Mouse (Mus musculus): ENCODE data around the gene Irs2.
A peak's percentile ranks its signal among the peaks of the same experiment; 100 is the strongest.

Gene Irs2

GRCm38 (mm10) chr8:11008379-11008775, at the start of gene Irs2:
Irs2 (minus strand) TSS chr8:11008458.
- no peak for DNase-seq (ENCODE audit: low read depth, low spot score)

- no peak for DNase-seq (ENCODE audit: low read depth, low spot score)
Observed at GRCm38 (mm10) chr8:11056665-11057064, 48.4 kb upstream of the Irs2 start.

- DNase-seq (ENCODE audit: low read depth, low spot score) = no peak
Observed at GRCm38 (mm10) chr8:11056175-11056563, 47.9 kb upstream of the Irs2 start.

DNA sequence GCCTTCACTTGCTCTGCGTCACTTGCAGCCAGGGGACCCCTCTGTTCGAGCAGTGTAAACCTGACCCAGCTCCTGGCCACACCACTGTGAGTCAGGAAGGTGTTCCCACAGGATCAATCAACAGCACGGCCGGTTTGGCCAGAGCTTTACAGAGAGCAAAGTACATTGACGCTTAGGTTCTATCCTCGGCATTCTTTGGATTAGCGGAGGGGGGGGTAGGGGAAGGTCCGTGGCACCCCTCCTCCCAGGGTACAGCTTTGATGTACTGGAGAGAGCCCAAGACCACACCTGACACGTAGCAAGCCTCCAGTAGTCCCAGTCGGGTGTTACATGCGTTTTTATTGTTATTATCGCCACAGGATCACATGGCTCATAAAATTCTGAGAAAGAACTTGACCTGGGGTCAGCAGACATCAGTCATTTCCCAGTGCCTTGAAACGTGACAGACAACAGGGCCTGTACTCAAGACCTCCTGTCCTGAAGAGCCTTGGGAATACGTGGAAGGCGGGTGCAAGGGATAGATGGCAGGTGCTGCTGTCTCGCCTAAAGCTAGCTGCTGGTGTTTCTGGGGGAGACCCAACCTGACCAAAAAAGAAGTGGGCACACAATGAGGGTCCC, 47.4 kb upstream of the Irs2 start:
- no peak for DNase-seq (ENCODE audit: low read depth, low spot score)

- no peak for DNase-seq (ENCODE audit: low read depth, low spot score)
Observed at GRCm38 (mm10) chr8:11049835-11050234, 41.6 kb upstream of the Irs2 start.

GRCm38 (mm10) chr8:11047812-11048211, 39.6 kb upstream of the Irs2 start:
- DNase-seq (ENCODE audit: low read depth, low spot score) = no peak

GRCm38 (mm10) chr8:11044660-11045059, 36.4 kb upstream of the Irs2 start:
- no peak for DNase-seq (ENCODE audit: low read depth, low spot score)

- no peak for DNase-seq (ENCODE audit: low read depth, low spot score)
Observed at GRCm38 (mm10) chr8:11043591-11043990, 35.3 kb upstream of the Irs2 start.

- DNase-seq (ENCODE audit: low read depth, low spot score) = no peak
Observed at GRCm38 (mm10) chr8:11042872-11043587, 34.8 kb upstream of the Irs2 start.

GRCm38 (mm10) chr8:11040088-11040487, 31.8 kb upstream of the Irs2 start:
- no peak for DNase-seq (ENCODE audit: low read depth, low spot score)

DNA sequence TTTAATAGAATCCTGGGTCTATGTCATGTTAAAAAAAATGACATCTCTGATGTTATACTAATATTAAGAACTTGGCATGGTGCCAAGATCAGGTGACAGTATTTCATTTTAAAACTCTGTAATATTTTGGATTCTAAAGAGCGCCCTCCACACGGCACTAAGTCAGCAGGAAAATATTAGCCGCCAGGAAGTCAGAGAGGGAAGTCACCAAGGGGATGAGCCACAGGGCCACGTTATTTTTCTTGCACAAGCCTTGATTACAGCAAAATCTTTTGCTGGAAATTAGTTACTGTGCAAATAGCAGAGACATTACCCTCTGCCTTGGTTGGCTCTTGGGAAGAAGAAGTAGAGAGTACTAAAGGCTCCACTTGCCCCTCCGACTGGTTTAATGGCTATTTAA, 30.5 kb upstream of the Irs2 start:
- DNase-seq (ENCODE audit: low read depth, low spot score) = no peak

GRCm38 (mm10) chr8:11038367-11038766, 30.1 kb upstream of the Irs2 start:
- no peak for DNase-seq (ENCODE audit: low read depth, low spot score)

- DNase-seq (ENCODE audit: low read depth, low spot score) = no peak
Observed at GRCm38 (mm10) chr8:11036790-11037189, 28.5 kb upstream of the Irs2 start.

GRCm38 (mm10) chr8:11035628-11036416, 27.6 kb upstream of the Irs2 start:
- DNase-seq (ENCODE audit: low read depth, low spot score) = no peak

- no peak for DNase-seq (ENCODE audit: low read depth, low spot score)
Observed at GRCm38 (mm10) chr8:11024871-11025270, 16.6 kb upstream of the Irs2 start.

DNA sequence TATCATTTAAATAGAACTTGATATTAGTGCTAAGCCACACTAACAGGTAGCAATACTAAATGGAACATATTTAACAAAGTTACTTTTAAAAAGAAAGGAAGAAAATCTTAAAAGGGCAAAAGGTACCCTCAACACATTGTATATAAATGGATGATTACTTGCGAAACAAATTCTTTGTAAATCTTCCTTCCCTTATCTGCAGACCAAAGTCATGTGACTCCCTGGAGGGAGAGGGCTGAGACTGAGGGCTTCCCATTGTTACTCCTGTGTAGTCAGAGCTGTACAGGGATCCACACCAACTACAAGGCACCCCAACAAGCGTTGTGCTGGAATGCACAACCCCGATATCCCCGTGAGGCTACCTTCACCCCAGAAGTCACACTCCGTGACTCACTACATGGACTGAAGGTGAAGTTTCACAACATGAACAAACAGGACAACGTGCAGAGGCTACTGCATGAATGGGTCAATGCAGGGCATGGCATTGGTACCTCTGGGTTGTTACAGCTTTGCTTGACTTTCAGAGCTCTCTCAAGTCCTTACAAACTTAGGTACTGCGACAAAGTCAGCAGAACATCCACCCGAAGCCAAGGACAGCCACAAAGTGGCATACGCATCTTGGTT, 12.8 kb upstream of the Irs2 start:
- DNase-seq (ENCODE audit: low read depth, low spot score) = no peak

- DNase-seq (ENCODE audit: low read depth, low spot score) = no peak
Observed at GRCm38 (mm10) chr8:11015622-11016021, 7.4 kb upstream of the Irs2 start.

DNA sequence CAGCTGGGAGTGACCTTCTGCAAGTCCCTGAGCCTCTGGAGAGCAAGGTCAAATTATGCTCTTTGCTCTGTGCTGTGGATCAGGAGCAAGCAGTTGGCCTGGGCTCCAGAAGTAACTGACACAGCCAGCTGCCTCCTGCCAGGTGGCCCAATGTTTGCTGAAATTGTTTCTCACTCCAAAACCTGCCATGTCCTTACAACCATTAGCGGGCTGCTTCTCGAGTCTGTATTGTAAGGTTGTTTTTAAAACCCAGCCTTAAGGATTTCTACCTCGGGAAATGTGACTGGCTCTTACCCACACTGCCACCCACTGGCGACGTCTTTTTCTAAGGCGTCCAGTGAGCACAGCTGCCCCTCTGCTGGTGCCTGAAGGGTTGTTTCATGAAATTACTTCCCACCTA, 5.0 kb upstream of the Irs2 start:
- DNase-seq (ENCODE audit: low read depth, low spot score) = peak; percentile 65

DNA sequence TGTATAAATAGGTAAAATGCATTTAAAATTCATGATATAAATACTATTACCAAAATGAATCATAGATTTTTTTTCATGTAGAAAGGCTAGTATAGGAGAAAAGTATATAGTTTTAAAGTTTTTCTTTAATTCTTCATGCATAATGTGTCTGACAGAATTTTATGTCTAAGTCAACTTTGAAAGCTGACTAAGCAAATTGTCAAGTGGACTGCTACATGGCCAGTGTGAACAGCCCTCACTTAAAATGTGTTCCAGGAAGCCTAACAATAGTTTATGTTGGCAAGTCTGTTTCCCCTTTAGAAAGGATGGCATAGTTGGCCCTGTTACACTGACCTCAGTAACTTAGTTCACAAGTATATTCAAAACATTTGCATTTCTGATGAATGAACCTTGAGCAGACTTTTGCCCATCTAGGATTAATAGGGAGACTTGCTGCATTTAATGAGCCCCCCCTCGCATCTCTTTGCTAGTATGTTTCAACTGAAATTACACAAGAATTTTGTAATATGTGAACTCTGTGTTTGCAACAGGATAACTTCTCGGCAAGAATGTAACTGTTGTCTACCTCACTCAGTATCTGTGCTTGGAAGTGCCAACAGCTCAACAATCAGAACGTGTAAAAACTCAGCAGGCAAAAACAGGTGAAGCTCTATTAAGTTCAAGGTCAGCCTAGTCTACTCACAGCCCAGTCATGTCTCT, 3.7 kb upstream of the Irs2 start:
- DNase-seq (ENCODE audit: low read depth, low spot score) = no peak

GRCm38 (mm10) chr8:11010913-11011605, 2.8 kb upstream of the Irs2 start:
- no peak for DNase-seq (ENCODE audit: low read depth, low spot score)

- no peak for DNase-seq (ENCODE audit: low read depth, low spot score)
Observed at GRCm38 (mm10) chr8:11010398-11010797, 2.1 kb upstream of the Irs2 start.
